Mouse (Mus musculus) bone marrow macrophage, adult 2 months (primary cell): ENCODE data around the gene Itga4.

ENCODE experiments used
- CTCF ChIP-seq: IDR thresholded peaks from 2 replicates; pipeline ENCODE4 v1.5.1; 2012; ENCODE audit warnings: low read depth, mild to moderate bottlenecking, low read length, moderate library complexity
- POLR2A ChIP-seq: IDR thresholded peaks from 2 replicates; pipeline ENCODE4 v1.6.1; 2012; ENCODE audit warnings: mild to moderate bottlenecking, low read depth, low read length, borderline replicate concordance

- TF ChIP-seq POLR2A (no peak), CTCF (no peak)
Measured at GRCm38 (mm10) chr2:79235767-79236487, 19.3 kb upstream of the Itga4 start.
